ENCODE assay signal across 29 mouse cellular contexts in genomic region chr5:73626842-73627241, GRCm38 (mm10). TPM values are rescaled to one million over a fixed set of nuclear protein-coding genes. Genes with fewer than 3 reads are reported as not detected.
DNase-seq lines count a peak whose midpoint lies in the region; ATAC-seq and TF ChIP-seq lines count a peak whose summit lies in the region.
"Had no signal": no experiment of that assay in that cellular context is flagged by ENCODE, and none has a peak within 500 bp of the region (broad histone marks: within the 10 kb centered on the region; RNA-seq: fewer than 3 reads in every experiment).

No protein-coding gene starts in this region.

- no peak overlapping the region for H3K27ac ChIP-seq in forebrain, postnatal 0 days (ENCODE audit: low read depth, low read length)
- H3K27ac ChIP-seq in forebrain, embryonic 13.5 days: no peak overlapping the region
- no peak overlapping the region for H3K27ac ChIP-seq in neural tube, embryonic 13.5 days (replicated peaks)
- 0 out of 2 replicates have a peak overlapping the region, but pooled peaks have one; percentile 9 for H3K27ac ChIP-seq in small intestine, adult 2 months (ENCODE audit: insufficient read depth, low read depth, low read length)
- H3K27ac ChIP-seq: embryonic facial prominence, embryonic 13.5 days; embryonic facial prominence, embryonic 15.5 days; forebrain, embryonic 10.5 days; forebrain, embryonic 12.5 days; forebrain, embryonic 15.5 days had no signal

- no peak overlapping the region for H3K4me2 ChIP-seq in forebrain, postnatal 0 days (ENCODE audit: low read depth)
- no peak overlapping the region for H3K4me2 ChIP-seq in forebrain, embryonic 13.5 days
- H3K4me2 ChIP-seq in neural tube, embryonic 13.5 days: no peak overlapping the region
- H3K4me2 ChIP-seq: embryonic facial prominence, embryonic 13.5 days; embryonic facial prominence, embryonic 15.5 days; forebrain, embryonic 12.5 days; forebrain, embryonic 15.5 days had no signal

- no peak overlapping the region for H3K4me3 ChIP-seq in forebrain, postnatal 0 days (ENCODE audit: low read depth, low read length)
- H3K4me3 ChIP-seq in forebrain, embryonic 13.5 days: no peak overlapping the region
- no peak overlapping the region for H3K4me3 ChIP-seq in neural tube, embryonic 13.5 days
- H3K4me3 ChIP-seq in small intestine, adult 2 months (ENCODE audit: low read depth, low read length): no peak overlapping the region
- H3K4me3 ChIP-seq: embryonic facial prominence, embryonic 13.5 days; embryonic facial prominence, embryonic 15.5 days; erythroblast, embryonic 14.5 days; forebrain, embryonic 10.5 days; forebrain, embryonic 12.5 days; forebrain, embryonic 15.5 days had no signal

- H3K9me3 ChIP-seq in forebrain, postnatal 0 days (ENCODE audit: low read length): no peaks in the 10 kb centered on the region
- no peaks in the 10 kb centered on the region for H3K9me3 ChIP-seq in forebrain, embryonic 13.5 days (replicated peaks)
- no peaks in the 10 kb centered on the region for H3K9me3 ChIP-seq in neural tube, embryonic 13.5 days
- H3K9me3 ChIP-seq: embryonic facial prominence, embryonic 13.5 days; embryonic facial prominence, embryonic 15.5 days; forebrain, embryonic 10.5 days; forebrain, embryonic 12.5 days; forebrain, embryonic 15.5 days; G1E had no signal

- TF ChIP-seq POLR2A in small intestine, adult 2 months (IDR thresholded peaks at IDR 0.05; ENCODE audit: low read depth, low read length): no peak

- H3K36me3 ChIP-seq in forebrain, postnatal 0 days (ENCODE audit: insufficient read depth): no peaks in the 10 kb centered on the region
- no peaks in the 10 kb centered on the region for H3K36me3 ChIP-seq in forebrain, embryonic 13.5 days (ENCODE audit: poor library complexity, severe bottlenecking)
- H3K36me3 ChIP-seq in neural tube, embryonic 13.5 days: no peaks in the 10 kb centered on the region
- H3K36me3 ChIP-seq in small intestine, adult 2 months (ENCODE audit: control insufficient read depth, insufficient read depth, low read length): peaks cover 3% of the 10 kb centered on the region; the same call in 1 of the 2 replicates
- H3K36me3 ChIP-seq: embryonic facial prominence, embryonic 13.5 days; embryonic facial prominence, embryonic 15.5 days; forebrain, embryonic 10.5 days; forebrain, embryonic 12.5 days; forebrain, embryonic 15.5 days; G1E had no signal

- H3K27me3 ChIP-seq in forebrain, postnatal 0 days (ENCODE audit: insufficient read depth, low read length): no peaks in the 10 kb centered on the region
- no peaks in the 10 kb centered on the region for H3K27me3 ChIP-seq in forebrain, embryonic 13.5 days
- H3K27me3 ChIP-seq in neural tube, embryonic 13.5 days: no peaks in the 10 kb centered on the region
- no peaks in the 10 kb centered on the region for H3K27me3 ChIP-seq in small intestine, adult 2 months (ENCODE audit: control insufficient read depth, insufficient read depth, low read length)
- H3K27me3 ChIP-seq: CH12.LX; embryonic facial prominence, embryonic 13.5 days; embryonic facial prominence, embryonic 15.5 days; forebrain, embryonic 12.5 days; forebrain, embryonic 15.5 days; Patski had no signal

- no peak for DNase-seq in forebrain, postnatal 0 days
- no peak for DNase-seq in neural tube, embryonic 10.5 days (ENCODE audit: extremely low spot score, low spot score)
- no peak for DNase-seq in adrenal gland, postnatal 14 days
- DNase-seq: adrenal gland, adult 8-10 months; adrenal gland, postnatal 25 days; B cell, adult 2 months; cerebellum, adult 11 months; cerebellum, adult 18-20 months; cerebellum, adult 8-10 months; cerebellum, adult 9-11 months; cerebellum, postnatal 14 days; cerebellum, postnatal 36 days; embryo, embryonic 11 days had no signal

- TF ChIP-seq CTCF in forebrain, postnatal 0 days (IDR thresholded peaks at IDR 0.05; ENCODE audit: low read depth): no peak
- TF ChIP-seq CTCF in small intestine, adult 2 months (IDR thresholded peaks at IDR 0.05; ENCODE audit: extremely low read depth, insufficient read length, insufficient replicate concordance, low read depth, low read length): no peak

- no peaks in the 10 kb centered on the region for H3K4me1 ChIP-seq in forebrain, postnatal 0 days (ENCODE audit: insufficient read depth)
- H3K4me1 ChIP-seq in forebrain, embryonic 13.5 days: peaks cover 6% of the 10 kb centered on the region; the same call in 1 of the 2 replicates
- peaks cover 7% of the 10 kb centered on the region for H3K4me1 ChIP-seq in neural tube, embryonic 13.5 days (replicated peaks)
- H3K4me1 ChIP-seq in small intestine, adult 2 months (ENCODE audit: control insufficient read depth, insufficient read depth, insufficient read length, low read length): peaks cover 35% of the 10 kb centered on the region
- H3K4me1 ChIP-seq: embryonic facial prominence, embryonic 13.5 days; embryonic facial prominence, embryonic 15.5 days; forebrain, embryonic 15.5 days had no signal

- peak; percentile 6; the same call in 1 of the 2 replicates for ATAC-seq in forebrain, postnatal 0 days
- ATAC-seq in forebrain, embryonic 13.5 days: no peak
- peak; percentile 53; the same call in 1 of the 2 replicates for ATAC-seq in neural tube, embryonic 13.5 days (ENCODE audit: low read depth)
- ATAC-seq: activated CD4-positive, CD25-positive, alpha-beta regulatory T cell, adult 4 months; CD4-positive, CD25-positive, alpha-beta regulatory T cell, adult 4 months; forebrain, embryonic 15.5 days; Patski had no signal

- WGBS in forebrain, postnatal 0 days: 86% methylated on average over 7 of the region's 7 CpGs
- WGBS in forebrain, embryonic 13.5 days: 92% methylated on average over 7 of the region's 7 CpGs
- 61% methylated on average over 7 of the region's 7 CpGs for WGBS in neural tube, embryonic 13.5 days
- 68% methylated on average over 7 of the region's 7 CpGs for WGBS in small intestine, adult 2 months

- H3K9ac ChIP-seq in forebrain, postnatal 0 days: no peak overlapping the region
- no peak overlapping the region for H3K9ac ChIP-seq in forebrain, embryonic 13.5 days
- H3K9ac ChIP-seq in neural tube, embryonic 13.5 days: no peak overlapping the region
- H3K9ac ChIP-seq: embryonic facial prominence, embryonic 13.5 days; embryonic facial prominence, embryonic 15.5 days; forebrain, embryonic 12.5 days; forebrain, embryonic 15.5 days had no signal

RNA-seq across cellular contexts. Expression of gene Lrrc66, which starts 5.5 kb away (rescaled TPM):
- total RNA-seq in forebrain, postnatal 0 days (2014; rRNA removed): 0.14 TPM in 1 of 2 replicates, not detected in the other
- not detected in 2 replicates for polyA plus RNA-seq in forebrain, postnatal 0 days (2015; fragmentation: Nextera tagmentation; extraction: Ambion mirVana)
- polyA plus RNA-seq in forebrain, embryonic 13.5 days (2015; fragmentation: Nextera tagmentation; extraction: Ambion mirVana): not detected in 2 replicates
- polyA plus RNA-seq in neural tube, embryonic 13.5 days (2015; fragmentation: Nextera tagmentation; extraction: Ambion mirVana): not detected in 2 replicates
- 6.2 and 14.8 TPM in 2 replicates for polyA plus RNA-seq in small intestine, adult 2 months (2012; rRNA removed)
- not detected in 2 replicates for total RNA-seq in adrenal gland, postnatal 14 days (2021)
- total RNA-seq: adrenal gland, adult 8-10 months; adrenal gland, postnatal 25 days had no signal
- polyA plus RNA-seq: embryonic facial prominence, embryonic 13.5 days; embryonic facial prominence, embryonic 15.5 days; erythroblast, embryonic 14.5 days; forebrain, embryonic 10.5 days; forebrain, embryonic 12.5 days; forebrain, embryonic 15.5 days; Patski had no signal

RNA-seq across cellular contexts. Expression of gene Sgcb, which starts 20.7 kb away (rescaled TPM):
- 17.1 and 17.5 TPM in 2 replicates for total RNA-seq in forebrain, postnatal 0 days (2014; rRNA removed)
- 25.3 and 37.8 TPM in 2 replicates for polyA plus RNA-seq in forebrain, postnatal 0 days (2015; fragmentation: Nextera tagmentation; extraction: Ambion mirVana)
- polyA plus RNA-seq in forebrain, embryonic 13.5 days (2015; fragmentation: Nextera tagmentation; extraction: Ambion mirVana): 20.5 and 22.3 TPM in 2 replicates
- polyA plus RNA-seq in neural tube, embryonic 13.5 days (2015; fragmentation: Nextera tagmentation; extraction: Ambion mirVana): 38.1 and 39.7 TPM in 2 replicates
- 0.67 and 1.1 TPM in 2 replicates for polyA plus RNA-seq in small intestine, adult 2 months (2012; rRNA removed)
- 19.5 and 22.6 TPM in 2 replicates for total RNA-seq in adrenal gland, postnatal 14 days (2021)
- polyA plus RNA-seq: erythroblast, embryonic 14.5 days had no signal

RNA-seq across cellular contexts. Expression of gene Spata18, which starts 24.3 kb away (rescaled TPM):
- 1.5 and 2.6 TPM in 2 replicates for total RNA-seq in forebrain, postnatal 0 days (2014; rRNA removed)
- 1.1 and 2.2 TPM in 2 replicates for polyA plus RNA-seq in forebrain, postnatal 0 days (2015; fragmentation: Nextera tagmentation; extraction: Ambion mirVana)
- 0.34 and 0.71 TPM in 2 replicates for polyA plus RNA-seq in forebrain, embryonic 13.5 days (2015; fragmentation: Nextera tagmentation; extraction: Ambion mirVana)
- polyA plus RNA-seq in neural tube, embryonic 13.5 days (2015; fragmentation: Nextera tagmentation; extraction: Ambion mirVana): 0.22 and 0.23 TPM in 2 replicates
- polyA plus RNA-seq in small intestine, adult 2 months (2012; rRNA removed): 0.14 TPM in 1 of 2 replicates, not detected in the other
- 0.23 TPM in 1 of 2 replicates, not detected in the other for total RNA-seq in adrenal gland, postnatal 14 days (2021)
- total RNA-seq: adrenal gland, adult 18-20 months; adrenal gland, adult 8-10 months; adrenal gland, postnatal 25 days; CH12.LX; common myeloid progenitor, adult 5-6 weeks; G1E had no signal
- polyA plus RNA-seq: activated CD4-positive, CD25-positive, alpha-beta regulatory T cell, adult 4 months; CD4-positive, CD25-positive, alpha-beta regulatory T cell, adult 4 months; erythroblast, embryonic 14.5 days; forebrain, embryonic 10.5 days; G1E; Patski had no signal

Comparison
In these comparisons a context has a peak if more than half of its experiments do, and no peak if none do; other contexts are left out.
1. RNA of gene Sgcb, which starts 20.7 kb away (polyA plus RNA-seq): 38.1 to 39.7 TPM in neural tube, embryonic 13.5 days, 25.3 to 37.8 TPM in forebrain, postnatal 0 days and 20.5 to 22.3 TPM in forebrain, embryonic 13.5 days; 0.67 to 1.1 TPM in small intestine, adult 2 months; every median in the first group is over 10 times any median in the second.